Mouse (Mus musculus): ENCODE results near the gene Fndc3b.

Fndc3b gene

DNA sequence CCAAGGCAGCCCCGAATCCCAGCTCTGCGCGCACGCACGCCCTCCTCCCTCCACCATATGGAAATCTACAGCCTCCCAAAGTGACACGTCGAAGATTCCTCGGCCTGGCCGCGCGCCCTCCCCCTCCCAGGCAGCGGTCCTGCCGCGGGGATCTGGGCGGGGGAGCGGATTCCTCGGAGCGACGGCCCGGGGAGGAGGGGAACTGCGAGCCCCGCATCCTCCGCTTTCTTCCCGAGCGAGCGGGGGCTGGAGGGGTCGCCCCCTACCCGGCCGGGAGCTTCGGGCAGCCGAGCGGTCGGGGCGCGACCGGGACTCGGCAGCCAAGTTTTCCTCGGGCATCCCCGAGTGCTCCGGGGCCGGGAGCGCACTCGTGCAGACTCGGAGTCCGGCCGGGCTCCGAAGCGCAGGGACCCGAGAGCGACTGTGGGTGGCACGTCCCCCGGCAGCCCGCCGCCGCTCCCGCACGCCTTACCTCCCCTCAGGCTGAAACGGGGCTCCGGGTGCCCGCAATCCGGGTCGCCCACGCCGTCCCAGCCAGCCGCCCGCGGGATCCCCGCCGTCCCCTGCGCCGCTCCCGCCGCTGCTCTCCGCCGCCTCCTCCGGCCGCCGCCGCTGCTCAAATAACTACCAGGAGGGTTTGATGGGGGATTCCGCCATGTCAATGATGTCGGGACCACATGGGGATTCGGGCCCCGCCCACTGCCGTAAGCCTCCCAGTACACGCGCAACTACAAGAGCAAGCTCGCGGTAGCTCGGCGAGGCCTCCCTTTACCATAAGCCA lies at the start of gene Fndc3b:
Gene Fndc3b (minus strand): TSS at position 660 of the 781 bp plus-strand sequence.
- DNase-seq (ENCODE audit: low spot score): peak; percentile 89

DNA sequence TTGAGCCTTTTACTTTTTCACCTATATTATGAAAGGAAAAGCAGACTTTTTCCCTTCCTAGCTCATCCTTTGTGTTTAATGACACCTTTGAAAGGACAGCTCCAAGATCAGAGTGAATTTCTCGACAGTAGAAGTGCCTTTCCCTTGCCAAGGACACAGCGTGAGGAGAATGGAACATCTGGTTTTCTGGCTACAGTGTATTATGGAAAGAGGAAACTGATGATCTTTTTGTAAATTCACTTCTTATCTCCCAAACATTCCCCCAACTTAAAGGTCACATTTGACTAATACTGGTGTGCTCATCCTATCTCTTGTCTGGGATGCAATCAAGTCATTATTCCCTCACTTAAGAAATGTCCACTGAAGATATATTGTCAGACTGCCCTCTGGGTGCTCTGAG lies 49.2 kb upstream of the Fndc3b start:
- no peak for DNase-seq (ENCODE audit: low spot score)

DNA sequence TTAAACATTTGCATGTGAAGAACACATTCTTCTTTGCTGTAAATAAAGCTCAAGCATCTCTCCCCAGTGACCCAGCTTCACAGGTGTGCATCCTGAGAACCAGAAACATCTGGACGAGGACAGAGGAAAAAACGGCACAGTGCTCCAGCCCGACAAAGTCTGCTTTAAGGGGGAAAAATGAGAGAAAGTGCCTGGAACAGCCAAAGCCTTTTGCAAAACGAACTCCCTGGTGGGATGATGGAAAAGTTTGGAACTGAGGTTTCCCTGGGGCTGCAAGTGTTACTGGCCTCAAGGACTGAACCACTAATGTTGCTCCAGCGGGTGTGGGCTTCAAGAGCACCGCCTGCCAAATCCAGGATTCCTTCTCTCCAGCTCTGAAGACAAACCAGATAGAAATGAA lies 47.9 kb upstream of the Fndc3b start:
- no peak for DNase-seq (ENCODE audit: low spot score)

DNA sequence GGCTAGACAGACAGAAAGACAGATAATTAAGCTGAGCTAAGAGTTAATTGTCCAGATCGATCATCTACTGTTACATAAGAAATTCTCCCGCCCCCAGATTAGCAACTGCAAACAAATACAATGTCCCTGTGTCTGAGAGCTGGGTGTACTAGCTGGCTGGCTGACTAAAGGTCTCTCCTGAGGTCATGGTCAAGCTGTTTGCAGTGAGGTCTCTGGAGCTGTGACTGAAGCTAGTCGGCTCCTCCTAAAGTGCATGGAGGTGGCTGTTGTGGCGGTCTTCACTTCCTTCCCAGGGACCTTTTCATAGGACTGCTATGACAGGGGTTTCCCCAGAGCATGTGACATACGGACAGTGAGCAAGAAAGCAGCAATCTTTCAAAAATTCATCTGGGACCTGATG lies 40.5 kb upstream of the Fndc3b start:
- no peak for DNase-seq (ENCODE audit: low spot score)

DNA sequence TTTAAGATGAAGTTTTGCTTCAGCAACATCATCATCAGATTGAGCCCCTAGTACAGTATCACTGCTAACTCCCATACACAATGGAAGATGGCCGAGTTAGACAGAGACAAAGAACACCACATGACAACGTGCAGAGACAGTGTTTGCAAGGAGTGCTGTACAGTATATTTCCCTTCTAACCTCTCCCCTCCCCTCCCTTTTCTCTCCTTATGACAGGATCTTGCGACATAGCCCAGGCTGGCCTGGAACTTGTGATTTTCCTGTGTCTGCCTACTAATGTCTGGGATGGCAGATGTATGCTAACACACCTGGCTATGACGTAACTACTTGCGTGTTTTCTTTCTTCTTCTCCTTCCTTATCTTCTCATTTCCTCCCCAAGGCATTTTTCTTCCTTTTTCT lies 40.0 kb upstream of the Fndc3b start:
- DNase-seq (ENCODE audit: low spot score): no peak

DNA sequence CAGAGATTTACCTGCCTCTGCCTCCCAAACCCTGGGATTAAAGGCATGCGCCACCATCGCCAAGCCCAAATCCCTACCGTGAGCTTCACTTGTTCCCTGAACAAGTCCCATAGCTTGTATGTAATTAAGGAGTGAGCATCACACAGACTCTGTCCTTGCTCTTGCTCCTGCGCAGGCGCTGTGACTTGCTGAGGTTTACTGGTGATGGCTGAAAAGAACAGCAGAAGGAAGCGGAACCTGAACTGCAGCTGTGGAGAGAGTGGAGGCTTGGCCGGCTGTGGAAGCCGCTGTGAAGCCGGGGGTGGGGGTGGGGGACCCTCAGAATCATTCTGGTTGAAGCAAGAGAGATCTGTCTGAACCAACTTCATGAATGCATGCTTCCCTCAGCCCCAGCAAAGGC lies 34.5 kb upstream of the Fndc3b start:
- DNase-seq (ENCODE audit: low spot score): no peak

DNA sequence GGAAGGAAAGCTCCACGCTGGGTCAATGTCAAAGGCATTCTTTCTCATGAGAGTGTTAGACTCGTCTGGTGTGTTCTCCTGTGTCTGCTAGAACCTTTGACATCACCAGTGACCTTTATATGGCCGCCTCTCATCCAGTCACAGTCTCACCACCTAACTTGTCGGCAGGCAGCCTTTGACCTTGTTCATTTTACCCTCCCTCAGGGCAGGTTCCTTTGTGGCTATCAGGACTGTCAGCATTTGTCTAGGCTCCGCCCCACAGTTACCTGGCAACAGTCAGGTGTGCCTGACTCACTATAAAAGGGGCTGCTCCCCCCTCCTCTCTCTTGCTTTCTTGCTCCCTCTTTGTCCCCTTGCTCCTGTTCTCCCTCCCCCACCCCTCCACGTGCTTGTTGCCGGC lies 33.6 kb upstream of the Fndc3b start:
- DNase-seq (ENCODE audit: low spot score): no peak

DNA sequence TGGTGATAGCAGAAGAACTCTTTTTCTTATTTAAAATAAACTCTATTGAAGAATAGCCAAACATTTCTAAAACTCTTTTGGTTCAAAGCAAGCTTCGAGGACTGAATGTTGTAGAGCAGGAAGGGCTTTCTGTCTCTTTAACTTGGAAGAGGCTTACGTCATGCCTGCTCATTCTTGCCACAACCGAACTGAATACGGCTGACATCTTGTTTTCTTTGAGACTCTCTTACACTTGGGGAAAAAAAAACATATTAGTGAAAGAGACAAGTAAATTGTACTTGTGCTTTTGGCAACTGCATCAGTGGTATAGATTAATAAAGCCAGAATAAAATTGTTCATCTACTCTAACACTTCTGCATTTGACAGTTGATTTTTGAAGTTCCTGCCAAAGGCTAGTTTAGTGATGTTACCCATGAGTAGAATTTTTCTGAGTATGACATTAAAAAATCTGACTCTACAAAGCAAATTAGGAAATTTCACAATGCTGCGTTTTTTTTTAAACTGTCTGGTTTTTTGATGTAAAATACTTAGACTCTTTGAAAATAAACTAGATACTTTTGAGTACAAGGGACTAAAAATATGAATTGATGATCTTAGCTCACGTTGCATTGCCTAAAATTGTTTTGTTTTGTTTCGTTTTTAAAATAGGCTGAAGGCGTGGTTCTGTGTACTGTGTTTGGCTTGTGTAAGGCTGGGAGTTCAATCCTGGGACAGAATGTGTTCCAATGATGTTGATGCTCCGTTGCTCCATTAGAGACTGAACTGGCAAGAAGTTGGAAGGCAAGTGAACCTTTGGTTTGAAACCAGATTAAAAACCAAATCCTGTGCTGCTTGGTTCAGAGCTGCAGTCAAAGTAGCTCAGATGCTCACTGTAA lies 32.4 kb upstream of the Fndc3b start:
- no peak for DNase-seq (ENCODE audit: low spot score)

DNA sequence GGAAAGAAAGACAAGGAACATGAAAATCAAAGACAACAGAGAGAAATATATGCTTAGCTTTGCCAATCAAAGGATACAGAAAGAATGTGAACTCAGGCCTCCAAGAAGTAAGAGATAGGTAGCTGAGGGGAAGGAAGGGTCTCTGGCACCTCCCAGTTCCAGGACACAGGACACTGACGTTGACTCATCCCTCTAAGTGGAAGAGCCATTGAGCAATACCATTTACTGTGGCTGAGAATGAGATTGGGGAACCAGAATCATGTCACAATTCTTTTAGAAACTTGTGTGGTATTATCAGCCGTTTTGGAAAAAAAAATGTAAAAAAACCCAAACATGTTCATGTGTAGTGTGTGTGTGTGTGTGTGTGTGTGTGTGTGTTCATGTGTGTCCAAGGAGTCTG lies 31.0 kb upstream of the Fndc3b start:
- no peak for DNase-seq (ENCODE audit: low spot score)

DNA sequence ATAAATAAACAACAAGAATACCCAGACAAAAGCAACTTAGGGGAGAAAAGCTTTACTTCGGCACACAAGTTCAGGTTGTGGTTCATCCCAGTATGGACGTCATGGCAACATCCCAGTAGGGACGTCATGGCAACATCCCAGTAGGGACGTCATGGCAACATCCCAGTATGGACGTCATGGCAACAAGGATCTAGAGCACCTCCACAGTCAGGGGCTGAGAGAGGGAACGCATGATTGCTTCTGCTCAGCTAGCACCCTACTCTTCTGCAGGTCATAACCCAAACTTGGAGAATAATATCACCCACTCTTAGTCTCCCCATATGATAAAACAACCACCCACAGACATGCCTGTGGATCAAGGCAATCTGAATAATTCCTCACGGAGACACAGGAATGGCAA lies 29.0 kb upstream of the Fndc3b start:
- DNase-seq (ENCODE audit: low spot score): no peak

DNA sequence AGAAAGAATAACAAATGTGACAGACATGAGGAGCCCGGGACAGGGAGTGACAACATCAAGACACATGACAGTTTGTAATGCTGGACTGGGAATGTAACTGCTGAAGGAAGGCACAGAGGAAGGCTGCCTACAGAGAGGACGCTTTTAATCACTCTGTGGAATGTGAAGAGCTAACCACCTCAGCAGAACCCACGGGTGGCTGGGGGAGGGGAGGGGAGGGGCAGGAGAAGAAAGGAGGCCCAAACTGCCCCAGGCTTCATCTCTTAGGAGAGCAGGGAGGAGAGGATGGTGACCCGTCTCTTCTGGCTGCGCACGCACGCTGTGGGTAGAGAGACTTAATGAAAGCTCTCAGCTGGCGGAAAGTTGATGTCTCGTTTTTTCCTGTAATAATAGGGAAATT lies 25.1 kb upstream of the Fndc3b start:
- no peak for DNase-seq (ENCODE audit: low spot score)

DNA sequence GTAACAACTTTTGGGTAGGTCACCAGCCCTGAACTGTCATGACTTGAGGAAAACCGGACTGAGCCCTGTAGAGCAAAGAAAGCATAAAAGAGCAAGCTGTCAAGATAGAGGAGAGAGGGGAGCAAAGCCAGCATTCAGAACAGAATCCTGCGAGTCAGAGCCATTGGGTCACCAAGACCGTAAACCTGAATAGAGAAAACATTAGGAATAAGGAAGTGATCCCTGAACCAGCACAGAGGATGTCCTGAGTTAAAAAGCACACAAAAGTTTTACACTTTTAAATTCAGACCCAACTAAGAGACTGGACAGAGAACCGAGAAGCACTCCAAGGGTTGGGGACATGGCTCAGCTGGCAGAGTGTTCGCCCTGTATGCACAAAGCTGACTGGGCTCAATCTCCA lies 24.0 kb upstream of the Fndc3b start:
- DNase-seq (ENCODE audit: low spot score): no peak

DNA sequence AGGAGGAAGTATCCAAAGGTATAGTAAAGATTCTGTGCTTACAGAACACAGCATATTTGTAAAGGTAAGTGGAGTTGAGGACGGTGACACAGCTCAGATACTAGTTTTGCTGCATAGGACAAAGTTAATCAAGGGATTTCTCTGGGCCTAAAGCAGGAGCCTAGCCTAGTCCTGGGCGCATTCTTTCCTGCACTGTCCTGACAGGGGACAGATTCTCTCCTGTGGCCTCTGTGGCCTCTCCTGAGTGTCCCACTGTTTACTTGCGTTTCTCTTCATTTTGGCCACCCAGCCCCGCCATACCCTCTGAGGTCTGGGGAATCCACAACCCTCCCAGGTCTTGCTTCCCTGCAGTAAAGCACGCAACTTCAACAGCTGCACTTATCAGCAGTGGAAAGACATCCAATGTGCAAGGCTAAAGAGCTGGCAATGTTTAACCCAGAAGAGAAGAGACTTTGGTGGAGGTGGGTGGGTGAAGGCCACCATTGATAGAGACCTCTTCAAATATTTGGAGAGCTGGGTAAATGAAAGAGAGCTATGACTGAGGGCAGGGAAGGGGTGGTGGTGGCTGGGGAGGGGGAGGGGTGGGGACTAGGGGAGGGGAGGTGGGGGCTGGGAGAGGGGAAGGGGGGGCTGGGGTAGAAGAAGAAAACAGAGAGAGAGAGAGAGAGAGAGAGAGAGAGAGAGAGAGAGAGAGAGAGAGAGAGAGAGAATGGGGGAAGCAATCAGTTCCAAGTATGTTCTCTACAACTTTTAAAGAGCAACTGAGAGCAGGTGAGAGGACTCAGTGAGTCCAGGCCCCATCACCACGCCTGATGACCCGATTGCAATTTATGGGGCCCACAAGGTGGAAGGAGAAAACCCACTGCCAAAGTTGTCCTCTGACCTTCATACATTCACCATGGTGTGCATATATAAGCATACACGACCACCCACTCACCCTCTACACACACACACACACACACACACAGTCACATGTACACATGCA lies 18.0 kb upstream of the Fndc3b start:
- DNase-seq (ENCODE audit: low spot score): no peak

DNA sequence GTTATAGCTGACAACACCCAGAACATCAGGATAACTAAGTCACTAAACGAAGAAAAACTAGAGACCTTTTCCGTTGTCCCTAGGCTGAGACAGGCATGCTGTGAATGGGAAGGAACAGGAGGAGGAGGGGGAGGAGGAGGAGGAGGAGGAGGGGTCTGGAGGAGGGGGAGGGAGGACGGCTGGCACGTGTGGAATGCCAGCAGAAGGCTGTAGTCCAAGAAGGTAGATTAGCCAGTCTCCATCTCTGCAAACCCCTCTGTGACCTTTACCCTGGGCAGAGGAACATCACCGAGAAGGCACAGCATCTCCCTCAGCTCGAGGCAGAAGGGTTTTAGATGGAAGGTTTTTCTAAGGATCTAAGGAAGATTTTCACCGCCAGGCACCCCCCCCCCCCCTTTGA lies 17.1 kb upstream of the Fndc3b start:
- no peak for DNase-seq (ENCODE audit: low spot score)

DNA sequence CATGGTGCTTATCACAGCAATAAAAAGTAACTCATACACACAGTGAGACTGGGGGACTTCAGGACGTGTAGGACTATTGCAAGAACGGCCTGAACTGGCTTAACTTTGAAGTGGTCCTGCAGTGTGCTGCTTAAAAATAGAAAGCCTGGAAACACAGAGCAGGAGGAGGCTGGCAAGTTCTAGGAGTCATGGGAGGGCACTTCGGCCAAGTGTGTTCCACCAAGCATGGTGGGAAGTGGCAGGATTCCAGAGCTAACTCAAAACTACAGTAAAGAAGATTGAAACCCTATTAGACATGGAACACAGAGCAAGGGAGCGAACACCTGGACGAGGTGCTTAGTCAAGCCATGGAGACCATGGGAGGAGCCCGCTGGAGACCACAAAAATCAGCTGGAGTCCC lies 14.6 kb upstream of the Fndc3b start:
- no peak for DNase-seq (ENCODE audit: low spot score)

DNA sequence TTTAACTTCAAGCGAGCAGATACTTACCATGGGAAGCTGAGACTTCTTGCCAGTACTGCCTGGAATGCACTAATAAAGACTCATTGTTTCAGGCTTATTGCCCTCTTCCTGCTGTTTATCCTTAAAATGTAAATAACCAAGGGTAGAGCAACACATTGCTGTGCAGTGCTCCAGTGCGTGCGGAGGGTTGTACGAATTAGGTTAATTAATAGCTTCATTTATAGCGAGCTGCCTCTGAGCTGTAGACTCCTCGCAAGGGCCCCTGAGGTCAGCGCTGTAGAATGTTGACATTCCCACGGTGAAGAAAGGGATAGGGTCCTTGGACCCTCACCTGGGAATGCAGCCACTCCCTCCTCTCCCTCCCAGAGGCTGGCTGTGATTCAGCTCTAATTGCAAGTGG lies 13.1 kb upstream of the Fndc3b start:
- no peak for DNase-seq (ENCODE audit: low spot score)

DNA sequence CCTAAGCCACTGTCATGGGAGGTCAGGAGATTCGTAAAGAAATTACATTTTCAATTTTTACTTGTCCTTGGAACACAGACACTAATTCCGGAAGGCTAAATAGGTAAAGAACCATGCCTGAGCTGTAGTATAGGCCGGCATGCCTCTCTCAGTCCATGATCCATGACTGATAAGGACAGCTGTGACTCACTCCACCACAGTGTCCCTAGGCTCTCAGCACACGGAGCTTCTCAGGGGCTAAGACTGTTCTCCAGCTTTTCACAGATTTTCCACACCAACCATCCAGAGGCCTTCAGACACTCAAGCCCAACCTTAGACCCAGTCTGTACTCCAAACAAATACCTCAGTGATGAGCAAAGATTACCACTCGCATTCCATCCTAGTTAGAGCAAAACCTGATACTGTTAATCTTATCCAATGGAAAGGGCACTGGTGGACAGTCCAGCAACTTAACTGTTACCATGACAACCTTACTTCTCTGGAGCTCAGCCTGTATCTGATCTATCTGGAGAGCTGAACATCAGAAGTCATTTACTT lies 7.8 kb upstream of the Fndc3b start:
- no peak for DNase-seq (ENCODE audit: low spot score)

DNA sequence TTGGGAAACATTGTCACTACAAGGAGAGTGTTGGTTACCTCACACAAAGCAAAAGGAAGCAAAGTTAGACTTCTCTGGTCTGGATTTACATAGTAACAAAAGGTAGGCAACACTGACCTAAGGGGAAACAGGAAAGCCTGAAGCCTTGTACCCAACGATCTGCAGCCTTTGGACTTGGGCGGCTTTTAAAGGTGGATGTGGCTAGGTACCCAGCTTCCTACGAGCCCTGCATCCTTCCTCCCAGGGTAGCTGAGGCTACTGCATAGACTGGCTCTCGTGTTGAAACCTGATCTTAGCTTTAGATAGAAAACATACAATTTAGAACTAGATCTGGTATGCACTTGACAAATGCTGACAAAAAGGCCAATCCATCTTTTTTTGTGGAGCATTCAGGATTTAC lies 2.9 kb upstream of the Fndc3b start:
- DNase-seq (ENCODE audit: low spot score): no peak

DNA sequence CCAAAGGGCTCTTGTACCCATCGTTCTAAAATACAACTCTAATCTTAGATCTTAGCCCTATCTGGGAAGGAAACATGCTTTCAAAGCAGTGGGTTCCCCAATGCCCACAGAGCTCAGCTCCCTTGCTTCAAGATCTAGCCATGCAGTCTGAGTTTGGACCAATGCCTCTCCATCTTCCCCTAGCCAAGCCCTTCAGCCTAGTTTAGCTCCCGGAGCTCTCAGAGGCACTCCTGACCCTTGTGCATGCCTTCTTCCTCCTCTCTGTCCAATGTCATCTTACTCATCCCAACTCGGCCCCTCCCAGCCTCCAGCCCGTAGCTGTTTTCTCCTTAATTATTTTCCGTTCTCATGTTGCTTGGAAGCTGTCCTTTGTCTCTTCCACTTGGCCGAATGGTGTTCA lies 1.3 kb upstream of the Fndc3b start:
- no peak for DNase-seq (ENCODE audit: low spot score)

DNA sequence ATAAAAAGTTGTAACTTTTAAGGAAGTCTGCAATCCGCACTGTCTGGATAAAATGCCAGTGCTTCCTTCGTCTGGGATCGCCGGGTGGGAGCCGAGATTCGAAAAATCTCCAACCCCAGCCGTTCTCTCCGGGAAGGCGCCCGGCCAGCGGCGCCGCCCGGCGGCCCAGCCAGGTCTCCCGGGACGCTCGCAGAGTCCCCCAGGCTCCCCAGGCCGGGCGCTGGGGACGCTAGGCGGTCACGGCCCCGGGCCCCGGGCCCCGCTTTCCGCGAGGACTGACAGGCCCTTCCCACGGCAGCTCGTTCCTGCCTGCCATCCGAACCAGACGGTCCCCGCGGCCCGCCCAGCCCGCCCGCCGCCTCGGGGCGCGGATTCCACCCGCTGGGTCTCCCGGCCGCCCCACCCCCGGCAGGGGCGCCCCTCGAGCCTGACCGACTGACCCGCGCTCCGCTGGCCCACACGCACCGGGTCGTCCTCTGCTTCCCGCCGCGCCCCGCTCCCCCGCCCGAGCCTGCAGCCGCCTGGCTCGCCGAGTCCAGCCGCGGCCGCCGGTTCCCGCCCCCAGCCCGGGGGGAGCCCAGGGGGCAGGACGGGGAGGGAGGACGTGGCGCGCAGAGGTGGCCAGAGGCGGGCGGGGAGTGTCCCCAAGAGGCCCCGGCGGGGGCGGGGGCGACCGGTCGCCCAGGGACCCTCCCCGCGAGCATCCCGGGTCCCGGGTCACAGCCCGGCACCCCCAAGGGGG lies 1.0 kb downstream of the Fndc3b start:
- DNase-seq (ENCODE audit: low spot score): peak; percentile 80

Data from urinary bladder, postnatal 25 days (tissue).